Mouse (Mus musculus) lung, embryonic 16.5 days (tissue): ENCODE data around the gene Gm13030. TPM values are rescaled to one million over a fixed set of nuclear protein-coding genes. Genes with fewer than 3 reads are reported as not detected.

Experiments used
- ATAC-seq: fragments of 200-750 bp; cut with Nextera tagmentation; 2 replicates; pipeline ENCODE4 v1.8.0; 2017; ENCODE audit warnings: low read depth, mild to moderate bottlenecking, moderate library complexity
- H3K27ac ChIP-seq: fragments of 300-500 bp; sonication (generic); 2 replicates; pipeline ENCODE4 v1.5.1; 2014; ENCODE audit warnings: mild to moderate bottlenecking, control low read depth, low read length
- H3K27me3 ChIP-seq: fragments of 300-500 bp; sonication (generic); 2 replicates; pipeline ENCODE4 v1.6.1; 2014; ENCODE audit warnings: low read depth, low read length, mixed read lengths; ENCODE audit not compliant: control insufficient read depth, insufficient read depth
- H3K36me3 ChIP-seq: fragments of 300-500 bp; sonication (generic); 2 replicates; pipeline ENCODE4 v1.6.1; 2014; ENCODE audit warnings: low read length; ENCODE audit not compliant: control insufficient read depth, insufficient read depth
- H3K4me1 ChIP-seq: fragments of 300-500 bp; sonication (generic); replicated peaks from 2 replicates; pipeline ENCODE4 v1.6.1; 2014; ENCODE audit warnings: low read length, mixed read lengths; ENCODE audit not compliant: control insufficient read depth, insufficient read depth
- H3K4me2 ChIP-seq: fragments of 300-500 bp; sonication (generic); 2 replicates; pipeline ENCODE4 v1.6.1; 2014; ENCODE audit warnings: low read depth, low read length, control low read depth
- H3K4me3 ChIP-seq: fragments of 300-500 bp; sonication (generic); 2 replicates; pipeline ENCODE4 v1.5.1; 2014; ENCODE audit warnings: mild to moderate bottlenecking, low read length, control low read depth
- H3K9ac ChIP-seq: fragments of 300-500 bp; sonication (generic); 2 replicates; pipeline ENCODE4 v1.6.1; 2014; ENCODE audit warnings: low read length, control low read depth
- H3K9me3 ChIP-seq: fragments of 300-500 bp; sonication (generic); 2 replicates; pipeline ENCODE4 v1.6.1; 2016; ENCODE audit warnings: low read length; ENCODE audit not compliant: control insufficient read depth
- WGBS: fragments of 180-500 bp; shearing (Covaris S2); extraction: QIAGEN DNeasy Blood & Tissue Kit; methylation state at CpG from one replicate; pipeline ENCODE4 v1.1.7; 2014; 5-methylcytosine and 5-hydroxymethylcytosine counted together
- polyA plus RNA-seq: library from polyadenylated mRNA; unstranded; fragments of >200 nt; fragmentation: Nextera tagmentation; extraction: Ambion mirVana; gene quantifications from 2 replicates; pipeline ENCODE4 v1.2.1, GENCODE M21; 2015

The Gm13030 gene
- polyA plus RNA-seq, result not detected in 2 replicates

DNA sequence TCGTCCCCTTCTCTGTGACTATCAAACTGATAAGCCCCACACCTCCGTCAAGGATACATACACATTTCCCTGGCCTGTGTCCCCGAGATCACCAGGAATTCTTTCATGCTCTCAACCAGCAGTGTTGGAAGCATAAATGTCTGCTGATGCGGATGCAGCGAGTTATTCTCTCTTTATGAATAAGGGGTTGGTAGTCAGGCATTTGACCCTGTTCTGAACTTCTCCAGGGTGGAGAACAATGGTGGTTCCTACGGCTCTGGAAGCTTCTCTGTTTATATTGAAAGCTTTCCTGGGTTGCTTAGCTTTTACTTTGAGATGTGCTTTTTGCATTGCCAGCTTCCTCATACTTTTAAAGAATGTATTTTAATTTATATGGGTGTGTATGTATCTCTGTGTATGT lies at the start of gene Gm13030:
Gm13030 (minus strand) TSS at position 101 of the 400 bp plus-strand sequence.
- H3K27me3 ChIP-seq, result no peaks in the 10 kb centered on the region
- 66% methylated on average over 6 of the region's 6 CpGs for WGBS
- ATAC-seq, result no peak
- H3K9me3 ChIP-seq, result 0 out of 2 replicates have a peak, but pooled peaks cover 2% of the 10 kb centered on the region
- no peak within 1 kb of the TSS for H3K27ac ChIP-seq
- H3K4me1 ChIP-seq, result no peaks in the 10 kb centered on the region; the same call in 1 of the 2 replicates
- H3K36me3 ChIP-seq, result no peaks in the 10 kb centered on the region
- no peak within 1 kb of the TSS for H3K4me2 ChIP-seq
- no peak within 1 kb of the TSS for H3K4me3 ChIP-seq
- H3K9ac ChIP-seq, result no peak within 1 kb of the TSS

- Histone ChIP-seq H3K27me3 (no peaks in the 10 kb centered on the region), H3K4me2 (peak overlapping the region; percentile 43), H3K9me3 (peaks cover 2% of the 10 kb centered on the region; the same call in 1 of the 2 replicates), H3K4me3 (no peak overlapping the region), H3K36me3 (no peaks in the 10 kb centered on the region), H3K4me1 (0 out of 2 replicates have a peak, but pooled peaks cover 2% of the 10 kb centered on the region), H3K9ac (no peak overlapping the region), H3K27ac (no peak overlapping the region)
- peak; percentile 87 for ATAC-seq
- 0% methylated on average over 11 of the region's 11 CpGs for WGBS
Observed at GRCm38 (mm10) chr4:138922131-138922459, 48.3 kb upstream of the Gm13030 start.

DNA sequence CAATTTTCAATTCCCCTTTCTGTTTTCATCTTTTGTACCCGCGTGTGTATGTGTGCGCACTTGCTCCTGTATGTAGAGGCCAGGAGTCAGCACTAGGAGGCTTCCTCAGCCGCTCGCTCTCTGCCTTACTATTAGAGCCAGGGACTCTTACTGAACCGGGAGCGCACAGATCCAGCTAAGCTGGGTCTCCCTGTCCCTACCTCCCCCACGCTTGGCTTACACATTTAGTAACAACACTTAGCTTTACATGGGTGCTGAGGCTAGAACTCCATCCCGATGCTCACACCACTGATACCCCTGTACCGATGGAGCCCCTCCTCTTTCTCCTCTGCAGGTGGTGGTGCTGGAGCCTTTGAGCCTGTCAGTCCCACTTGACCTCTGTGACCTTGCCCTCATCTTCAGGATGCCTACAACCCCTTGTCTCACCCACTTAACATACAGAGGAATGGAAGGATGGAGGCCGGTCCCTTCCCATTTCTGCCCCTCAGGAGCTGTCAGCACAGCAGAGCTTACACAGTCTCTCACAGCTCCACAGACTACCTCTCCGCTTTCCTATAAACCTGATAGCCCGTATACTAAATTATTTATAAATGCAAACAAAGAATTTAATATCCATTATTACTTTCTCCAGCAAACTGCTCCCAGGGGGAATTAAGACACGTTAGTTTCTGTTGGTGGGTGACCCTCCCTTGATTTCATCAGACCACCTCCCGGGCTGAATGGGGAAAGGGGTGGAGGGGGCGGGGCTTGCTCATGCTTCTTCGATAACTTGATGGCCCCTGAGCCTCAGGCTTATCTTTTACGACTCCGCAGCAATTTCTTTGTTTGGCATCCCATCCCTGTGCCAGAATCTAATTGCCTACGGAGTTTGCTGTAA lies 47.7 kb upstream of the Gm13030 start:
- Histone ChIP-seq H3K9ac (no peak overlapping the region), H3K27me3 (no peaks in the 10 kb centered on the region), H3K9me3 (peaks cover 2% of the 10 kb centered on the region; the same call in 1 of the 2 replicates), H3K36me3 (no peaks in the 10 kb centered on the region), H3K4me1 (0 out of 2 replicates have a peak, but pooled peaks cover 2% of the 10 kb centered on the region), H3K4me3 (no peak overlapping the region), H3K4me2 (peak overlapping the region; percentile 43), H3K27ac (no peak overlapping the region)
- 36% methylated on average over 20 of the region's 20 CpGs for WGBS
- 0 out of 2 replicates have a peak, but pooled peaks have one; percentile 27 for ATAC-seq

GRCm38 (mm10) chr4:138917282-138917681 lies 43.5 kb upstream of the Gm13030 start:
- no peaks in the 10 kb centered on the region for H3K27me3 ChIP-seq
- no peak overlapping the region for H3K4me2 ChIP-seq
- H3K9me3 ChIP-seq, result peaks cover 2% of the 10 kb centered on the region; the same call in 1 of the 2 replicates
- no peak overlapping the region for H3K9ac ChIP-seq
- H3K36me3 ChIP-seq, result no peaks in the 10 kb centered on the region
- no peak for ATAC-seq
- 84% methylated on average over 9 of the region's 9 CpGs for WGBS
- H3K4me1 ChIP-seq, result peaks cover 8% of the 10 kb centered on the region
- H3K4me3 ChIP-seq, result no peak overlapping the region
- no peak overlapping the region for H3K27ac ChIP-seq

GRCm38 (mm10) chr4:138913797-138914196 lies 40.0 kb upstream of the Gm13030 start, which contains the start of gene Otud3:
Gene Otud3 (minus strand): TSS chr4:138913945.
- Histone ChIP-seq H3K36me3 (peaks cover 2% of the 10 kb centered on the region; the same call in 1 of the 2 replicates), H3K9me3 (peaks cover 2% of the 10 kb centered on the region; the same call in 1 of the 2 replicates), H3K4me1 (peaks cover 6% of the 10 kb centered on the region), H3K9ac (peak within 1 kb of the TSS; percentile 90), H3K4me3 (peak within 1 kb of the TSS; percentile 91), H3K4me2 (peak within 1 kb of the TSS; percentile 97), H3K27me3 (no peaks in the 10 kb centered on the region), H3K27ac (no peak within 1 kb of the TSS; the same call in 1 of the 2 replicates)
- peak; percentile 99 for ATAC-seq
- under 1% methylated on average over 39 of the region's 39 CpGs for WGBS

DNA sequence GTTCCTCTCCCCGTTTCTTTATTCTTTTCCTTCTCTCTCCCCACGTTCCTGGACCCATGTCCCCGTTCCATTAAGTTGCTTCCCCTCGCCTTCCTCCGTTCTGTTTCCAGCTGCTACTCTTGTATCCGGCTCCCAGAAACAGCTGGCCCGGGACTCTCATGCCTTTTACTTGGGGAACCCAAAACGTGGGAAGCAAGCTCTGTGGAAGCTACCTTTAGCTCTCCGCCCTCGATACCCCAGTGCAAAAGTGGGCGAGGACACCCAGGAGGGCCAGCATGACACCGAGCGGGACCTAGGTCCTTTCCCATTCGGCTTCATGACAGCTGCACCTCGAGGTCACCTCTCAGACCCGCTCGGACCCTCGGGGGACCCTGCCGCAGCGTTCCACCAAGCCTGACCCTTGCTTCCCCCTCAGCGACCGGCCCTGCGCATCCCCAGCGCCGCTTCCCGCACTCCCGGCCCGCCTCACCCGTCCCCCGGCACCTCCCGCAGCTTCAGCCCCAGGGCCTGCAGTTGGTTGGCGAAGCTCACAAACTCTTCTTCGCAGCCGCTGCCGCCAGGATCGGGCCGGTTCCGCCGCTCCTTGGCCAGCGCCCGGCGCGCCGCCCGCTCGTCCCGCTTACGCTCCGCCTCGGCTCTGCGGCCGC lies 39.5 kb upstream of the Gm13030 start:
- Histone ChIP-seq H3K9ac (peak overlapping the region; percentile 90), H3K27me3 (no peaks in the 10 kb centered on the region), H3K9me3 (peaks cover 2% of the 10 kb centered on the region; the same call in 1 of the 2 replicates), H3K4me2 (peak overlapping the region; percentile 97), H3K4me3 (peak overlapping the region; percentile 91), H3K4me1 (peaks cover 6% of the 10 kb centered on the region), H3K36me3 (peaks cover 2% of the 10 kb centered on the region; the same call in 1 of the 2 replicates), H3K27ac (no peak overlapping the region; the same call in 1 of the 2 replicates)
- peak; percentile 66 for ATAC-seq
- WGBS, result under 1% methylated on average over 52 of the region's 52 CpGs

- Histone ChIP-seq H3K27ac (no peak overlapping the region), H3K9me3 (no peaks in the 10 kb centered on the region), H3K4me2 (no peak overlapping the region), H3K9ac (no peak overlapping the region), H3K36me3 (peaks cover 31% of the 10 kb centered on the region), H3K27me3 (no peaks in the 10 kb centered on the region), H3K4me1 (no peaks in the 10 kb centered on the region), H3K4me3 (no peak overlapping the region)
- 93% methylated on average over 18 of the region's 18 CpGs for WGBS
- ATAC-seq, result no peak
Observed at GRCm38 (mm10) chr4:138905624-138906337, 32.0 kb upstream of the Gm13030 start.

- 69% methylated on average over 7 of the region's 7 CpGs for WGBS
- ATAC-seq, result no peak
- no peaks in the 10 kb centered on the region for H3K4me1 ChIP-seq
- H3K4me3 ChIP-seq, result no peak overlapping the region
- H3K27me3 ChIP-seq, result no peaks in the 10 kb centered on the region
- peaks cover 25% of the 10 kb centered on the region for H3K36me3 ChIP-seq
- no peaks in the 10 kb centered on the region for H3K9me3 ChIP-seq
- no peak overlapping the region for H3K9ac ChIP-seq
- no peak overlapping the region for H3K27ac ChIP-seq
- no peak overlapping the region for H3K4me2 ChIP-seq
Observed at GRCm38 (mm10) chr4:138899361-138899760, 25.6 kb upstream of the Gm13030 start.
